Mouse (Mus musculus) myocyte (in vitro differentiated cells): Measurements from ENCODE around the gene Il17rc. TPM values are rescaled to one million over a fixed set of nuclear protein-coding genes. Genes with fewer than 3 reads are reported as not detected.

ENCODE experiments used
- H3K27me3 ChIP-seq: one replicate; pipeline ENCODE4 v1.6.1; 2011; ENCODE audit not compliant: control insufficient read depth, insufficient read depth, insufficient read length
- H3K36me3 ChIP-seq: one replicate; pipeline ENCODE4 v1.6.1; 2011; ENCODE audit not compliant: control insufficient read depth, insufficient read depth
- H3K4me2 ChIP-seq: one replicate; pipeline ENCODE4 v1.6.1; 2011; ENCODE audit warnings: low read depth, control low read depth
- H3K4me3 ChIP-seq: one replicate; pipeline ENCODE4 v1.5.1; 2011; ENCODE audit warnings: mild to moderate bottlenecking, control low read depth, moderate library complexity
- H3K79me2 ChIP-seq: one replicate; pipeline ENCODE4 v1.6.1; 2011; ENCODE audit not compliant: control insufficient read depth, insufficient read depth
- H3ac ChIP-seq: one replicate; pipeline ENCODE4 v1.6.1; 2011; ENCODE audit not compliant: control insufficient read depth, insufficient read length
- CEBPB ChIP-seq: IDR thresholded peaks from 2 replicates; pipeline ENCODE4 v1.6.1; 2011; ENCODE audit warnings: mild to moderate bottlenecking, moderate library complexity; ENCODE audit not compliant: poor library complexity, insufficient read depth, severe bottlenecking
- E2F4 ChIP-seq: IDR thresholded peaks from one replicate; pipeline ENCODE4 v1.6.1; 2011; ENCODE audit warnings: mild to moderate bottlenecking, control low read depth, moderate library complexity; ENCODE audit not compliant: insufficient read depth
- MAX ChIP-seq: IDR thresholded peaks from one replicate; pipeline ENCODE4 v1.6.1; 2011; ENCODE audit warnings: low read depth, mild to moderate bottlenecking, control low read depth
- MYOD1 ChIP-seq, 3 experiments: IDR thresholded peaks; one replicate each; pipeline ENCODE4 v1.6.1; 2011; ENCODE audit warnings: control low read depth in 2 of 3, low read depth in 2 of 3, mild to moderate bottlenecking in 2 of 3, moderate library complexity in 1 of 3; ENCODE audit not compliant: insufficient read length in 2 of 3, control insufficient read depth in 1 of 3
- MYOG ChIP-seq, 3 experiments: IDR thresholded peaks; one replicate each; pipeline ENCODE4 v1.6.1; 2011; ENCODE audit warnings: control low read depth in 2 of 3, low read depth in 2 of 3, mild to moderate bottlenecking in 2 of 3; ENCODE audit not compliant: insufficient read length in 2 of 3, control insufficient read depth in 1 of 3, insufficient read depth in 1 of 3
- POLR2A ChIP-seq: IDR thresholded peaks from one replicate; pipeline ENCODE4 v1.6.1; 2011; ENCODE audit warnings: low read depth, mild to moderate bottlenecking, control low read depth, moderate library complexity; ENCODE audit not compliant: insufficient read length
- POLR2AphosphoS2 ChIP-seq: IDR thresholded peaks from one replicate; pipeline ENCODE4 v1.6.1; 2011; ENCODE audit warnings: low read depth, control low read depth; ENCODE audit not compliant: insufficient read length
- REST ChIP-seq: IDR thresholded peaks from one replicate; pipeline ENCODE4 v1.6.1; 2011; ENCODE audit warnings: mild to moderate bottlenecking, control low read depth, moderate library complexity; ENCODE audit not compliant: insufficient read depth, insufficient read length
- SRF ChIP-seq: IDR thresholded peaks from one replicate; pipeline ENCODE4 v1.6.1; 2011; ENCODE audit warnings: low read depth; ENCODE audit not compliant: control insufficient read depth, insufficient read length
- TCF12 ChIP-seq: IDR thresholded peaks from one replicate; pipeline ENCODE4 v1.6.1; 2011; ENCODE audit warnings: mild to moderate bottlenecking, control low read depth; ENCODE audit not compliant: poor library complexity, insufficient read depth, severe bottlenecking
- TCF3 ChIP-seq: IDR thresholded peaks from one replicate; pipeline ENCODE4 v1.6.1; 2011; ENCODE audit warnings: low read depth, control low read depth; ENCODE audit not compliant: insufficient read length
- USF1 ChIP-seq: IDR thresholded peaks from one replicate; pipeline ENCODE4 v1.6.1; 2011; ENCODE audit warnings: low read depth, mild to moderate bottlenecking, control low read depth, moderate library complexity
- polyA plus RNA-seq: library from polyadenylated mRNA; unstranded; fragments of >200 nt; fragmentation: generic; extraction: Trizol; gene quantifications from one replicate; pipeline ENCODE4 v1.2.1, GENCODE M21; 2012; ENCODE audit warnings: missing spikeins

Il17rc gene
- polyA plus RNA-seq, 1 experiment = 73.0 TPM

GRCm38 (mm10) chr6:113435664-113436205 is 35.5 kb upstream of the Il17rc start, which contains the start of gene Cidec:
Cidec (minus strand) TSS chr6:113435760.
- no peaks in the 10 kb centered on the region for H3K79me2 ChIP-seq
- no peak within 1 kb of the TSS for H3K4me3 ChIP-seq
- H3K4me2 ChIP-seq = no peak within 1 kb of the TSS
- H3ac ChIP-seq = no peak within 1 kb of the TSS
- no peaks in the 10 kb centered on the region for H3K36me3 ChIP-seq
- peaks cover 19% of the 10 kb centered on the region for H3K27me3 ChIP-seq
- TF ChIP-seq TCF12 = no peak
- TF ChIP-seq E2F4 = no peak
- TF ChIP-seq TCF3 = no peak
- TF ChIP-seq SRF = no peak
- no peak for TF ChIP-seq REST
- no peak for TF ChIP-seq MAX
- TF ChIP-seq MYOG (IDR thresholded peaks at IDR 0.05; ENCODE audit: control insufficient read depth in 1 of 3, insufficient read depth in 1 of 3, insufficient read length in 2 of 3, low read depth in 2 of 3) = no peak
- TF ChIP-seq CEBPB = no peak
- TF ChIP-seq POLR2A = no peak
- no peak for TF ChIP-seq POLR2AphosphoS2
- no peak for TF ChIP-seq MYOD1 (IDR thresholded peaks at IDR 0.05; ENCODE audit: control insufficient read depth in 1 of 3, insufficient read length in 2 of 3, low read depth in 2 of 3)
- TF ChIP-seq USF1 = no peak

GRCm38 (mm10) chr6:113437135-113437534 is 34.1 kb upstream of the Il17rc start:
- H3K36me3 ChIP-seq = no peaks in the 10 kb centered on the region
- H3K4me2 ChIP-seq = no peak overlapping the region
- no peak overlapping the region for H3K4me3 ChIP-seq
- no peaks in the 10 kb centered on the region for H3K79me2 ChIP-seq
- TF ChIP-seq POLR2A (no peak), USF1 (no peak), REST (no peak), E2F4 (no peak), POLR2AphosphoS2 (no peak), SRF (no peak), TCF3 (no peak), CEBPB (no peak), TCF12 (no peak), MYOD1 (IDR thresholded peaks at IDR 0.05; ENCODE audit: control insufficient read depth in 1 of 3, insufficient read length in 2 of 3, low read depth in 2 of 3) (no peak), MYOG (IDR thresholded peaks at IDR 0.05; ENCODE audit: control insufficient read depth in 1 of 3, insufficient read depth in 1 of 3, insufficient read length in 2 of 3, low read depth in 2 of 3) (no peak), MAX (no peak)
- H3ac ChIP-seq = no peak overlapping the region
- peaks cover 19% of the 10 kb centered on the region for H3K27me3 ChIP-seq

- H3K36me3 ChIP-seq = no peaks in the 10 kb centered on the region
- no peak overlapping the region for H3K4me2 ChIP-seq
- peaks cover 17% of the 10 kb centered on the region for H3K27me3 ChIP-seq
- no peak overlapping the region for H3ac ChIP-seq
- TF ChIP-seq E2F4 (no peak), TCF12 (no peak), CEBPB (no peak), MYOG (IDR thresholded peaks at IDR 0.05; ENCODE audit: control insufficient read depth in 1 of 3, insufficient read depth in 1 of 3, insufficient read length in 2 of 3, low read depth in 2 of 3) (no peak), POLR2AphosphoS2 (no peak), MYOD1 (IDR thresholded peaks at IDR 0.05; ENCODE audit: control insufficient read depth in 1 of 3, insufficient read length in 2 of 3, low read depth in 2 of 3) (no peak), SRF (no peak), TCF3 (no peak), USF1 (no peak), REST (no peak), POLR2A (no peak), MAX (no peak)
- H3K79me2 ChIP-seq = peaks cover 13% of the 10 kb centered on the region
- H3K4me3 ChIP-seq = no peak overlapping the region
These were observed 32.4 kb upstream of the Il17rc start for GRCm38 (mm10) chr6:113438721-113439430.

GRCm38 (mm10) chr6:113440686-113441085 is 30.5 kb upstream of the Il17rc start:
- H3K36me3 ChIP-seq = no peaks in the 10 kb centered on the region
- no peak overlapping the region for H3K4me3 ChIP-seq
- H3K79me2 ChIP-seq = peaks cover 18% of the 10 kb centered on the region
- no peak overlapping the region for H3K4me2 ChIP-seq
- peaks cover 4% of the 10 kb centered on the region for H3K27me3 ChIP-seq
- no peak overlapping the region for H3ac ChIP-seq
- no peak for TF ChIP-seq TCF12
- no peak for TF ChIP-seq REST
- no peak for TF ChIP-seq SRF

- H3K79me2 ChIP-seq = peaks cover 18% of the 10 kb centered on the region
- H3K27me3 ChIP-seq = no peaks in the 10 kb centered on the region
- H3K4me2 ChIP-seq = no peak overlapping the region
- TF ChIP-seq MYOG (IDR thresholded peaks at IDR 0.05; ENCODE audit: control insufficient read depth in 1 of 3, insufficient read depth in 1 of 3, insufficient read length in 2 of 3, low read depth in 2 of 3) (no peak), USF1 (no peak), REST (no peak)
- H3ac ChIP-seq = no peak overlapping the region
- peaks cover under 1% of the 10 kb centered on the region for H3K36me3 ChIP-seq
- H3K4me3 ChIP-seq = no peak overlapping the region
These were observed 30.0 kb upstream of the Il17rc start for GRCm38 (mm10) chr6:113441147-113441680.
